Mouse (Mus musculus): ENCODE results near the gene Itga7.

- TF ChIP-seq POLR2A (IDR thresholded peaks at IDR 0.05; ENCODE audit: insufficient read length, low read depth) (no peak), TCF12 (IDR thresholded peaks at IDR 0.05; ENCODE audit: insufficient read depth, poor library complexity, severe bottlenecking) (no peak)
These were observed 41.4 kb upstream of the Itga7 start for GRCm38 (mm10) chr10:128892246-128892645.
